Mouse (Mus musculus) MEL (cell line): ENCODE results near the gene Naa35. TPM values are rescaled to one million over a fixed set of nuclear protein-coding genes. Genes with fewer than 3 reads are reported as not detected.

Source experiments
- DNase-seq: peaks from one replicate; pipeline ENCODE4 v3.0.0; 2011; ENCODE audit warnings: low read depth, low spot score
- H3K27ac ChIP-seq: 2 replicates; pipeline ENCODE4 v1.5.1; 2012; ENCODE audit warnings: low read depth, mild to moderate bottlenecking, control low read depth, low read length, moderate library complexity; ENCODE audit not compliant: control insufficient read depth
- H3K27me3 ChIP-seq, 2 experiments: fragments of 150-350 bp in 1 of 2; sonication (generic) in 1 of 2; 2 replicates each; pipeline ENCODE4 v1.6.1; 2012; ENCODE audit warnings: low read length in 2 of 2, mild to moderate bottlenecking in 2 of 2, improper control_type of control experiment in 1 of 2, moderate library complexity in 1 of 2; ENCODE audit not compliant: insufficient read depth in 2 of 2, control insufficient read depth in 1 of 2
- H3K36me3 ChIP-seq, 2 experiments: 2 replicates each; pipeline ENCODE4 v1.6.1; 2012 to 2014; ENCODE audit warnings: low read length in 2 of 2, improper control_type of control experiment in 1 of 2, inconsistent platforms in 1 of 2, mild to moderate bottlenecking in 1 of 2; ENCODE audit not compliant: insufficient read depth in 2 of 2, control insufficient read depth in 1 of 2
- H3K4me1 ChIP-seq, 2 experiments: fragments of 150-350 bp in 1 of 2; sonication (generic) in 1 of 2; 2 replicates each; pipeline ENCODE4 v1.6.1; 2012; ENCODE audit warnings: low read length in 2 of 2, improper control_type of control experiment in 1 of 2, mild to moderate bottlenecking in 1 of 2; ENCODE audit not compliant: insufficient read depth in 2 of 2, control insufficient read depth in 1 of 2
- H3K4me3 ChIP-seq, 2 experiments: fragments of 150-350 bp in 1 of 2; sonication (generic) in 1 of 2; 2 replicates each; pipeline ENCODE4 v1.5.1; 2012; ENCODE audit warnings: low read depth in 2 of 2, low read length in 2 of 2, mild to moderate bottlenecking in 2 of 2, moderate library complexity in 2 of 2, control low read depth in 1 of 2, improper control_type of control experiment in 1 of 2; ENCODE audit not compliant: control insufficient read depth in 1 of 2, insufficient read depth in 1 of 2
- H3K79me2 ChIP-seq: 2 replicates; pipeline ENCODE4 v1.6.1; 2012; ENCODE audit warnings: mild to moderate bottlenecking, low read length, moderate library complexity; ENCODE audit not compliant: control insufficient read depth, poor library complexity, insufficient read depth
- H3K9ac ChIP-seq: 2 replicates; pipeline ENCODE4 v1.6.1; 2012; ENCODE audit warnings: low read depth, mild to moderate bottlenecking, control low read depth, low read length, moderate library complexity; ENCODE audit not compliant: control insufficient read depth, poor library complexity, severe bottlenecking
- H3K9me3 ChIP-seq: fragments of 150-350 bp; sonication (generic); replicated peaks from 2 replicates; pipeline ENCODE4 v1.6.1; 2012; ENCODE audit warnings: mild to moderate bottlenecking, low read length, improper control_type of control experiment, moderate library complexity; ENCODE audit not compliant: insufficient read depth
- BHLHE40 ChIP-seq: IDR thresholded peaks from 2 replicates; pipeline ENCODE4 v1.6.1; 2012; ENCODE audit warnings: low read depth, mild to moderate bottlenecking, inconsistent platforms, low read length, improper control_type of control experiment, borderline replicate concordance
- CTCF ChIP-seq, 3 experiments: IDR thresholded peaks in 2 of 3; conservative IDR thresholded peaks in 1 of 3; 2 replicates each; pipeline ENCODE4 v1.5.1; 2011 to 2012; ENCODE audit warnings: low read length in 3 of 3, low read depth in 2 of 3, mild to moderate bottlenecking in 2 of 3, improper control_type of control experiment in 1 of 3, inconsistent platforms in 1 of 3, mixed read lengths in 1 of 3, moderate library complexity in 1 of 3; ENCODE audit not compliant: control insufficient read depth in 1 of 3, insufficient read depth in 1 of 3, poor library complexity in 1 of 3, severe bottlenecking in 1 of 3
- E2F4 ChIP-seq: IDR thresholded peaks from 2 replicates; pipeline ENCODE4 v1.6.1; 2011; ENCODE audit warnings: low read depth, low read length, improper control_type of control experiment, borderline replicate concordance
- ETS1 ChIP-seq: IDR thresholded peaks from 2 replicates; pipeline ENCODE4 v1.6.1; 2012; ENCODE audit warnings: low read depth, mild to moderate bottlenecking, inconsistent platforms, low read length, improper control_type of control experiment, moderate library complexity
- KAT2A ChIP-seq: conservative IDR thresholded peaks from 2 replicates; pipeline ENCODE4 v1.6.1; 2012; ENCODE audit warnings: low read depth, low read length, improper control_type of control experiment, inconsistent platforms
- MYB ChIP-seq: IDR thresholded peaks from 2 replicates; pipeline ENCODE4 v1.6.1; 2011; ENCODE audit warnings: mild to moderate bottlenecking, low read depth, low read length, improper control_type of control experiment
- POLR2A ChIP-seq, 2 experiments: IDR thresholded peaks; 2 replicates each; pipeline ENCODE4 v1.6.1; 2011 to 2012; ENCODE audit warnings: low read length in 2 of 2, mild to moderate bottlenecking in 2 of 2, control low read depth in 1 of 2, improper control_type of control experiment in 1 of 2, low read depth in 1 of 2, moderate library complexity in 1 of 2; ENCODE audit not compliant: control insufficient read depth in 1 of 2, insufficient read depth in 1 of 2, poor library complexity in 1 of 2
- POLR2AphosphoS5 ChIP-seq: IDR thresholded peaks from 2 replicates; pipeline ENCODE4 v1.6.1; 2012; ENCODE audit warnings: low read depth, borderline replicate concordance, mild to moderate bottlenecking, inconsistent platforms, low read length, moderate library complexity, mixed read lengths
- SIN3A ChIP-seq: IDR thresholded peaks from 2 replicates; pipeline ENCODE4 v1.6.1; 2012; ENCODE audit warnings: low read length, improper control_type of control experiment, inconsistent platforms
- USF2 ChIP-seq, 2 experiments: IDR thresholded peaks; 2 replicates each; pipeline ENCODE4 v1.6.1; 2011 to 2012; ENCODE audit warnings: improper control_type of control experiment in 2 of 2, low read length in 2 of 2, borderline replicate concordance in 1 of 2, inconsistent platforms in 1 of 2, low read depth in 1 of 2, mild to moderate bottlenecking in 1 of 2; ENCODE audit not compliant: insufficient read depth in 1 of 2
- ZKSCAN1 ChIP-seq: IDR thresholded peaks from 2 replicates; pipeline ENCODE4 v1.6.1; 2012; ENCODE audit warnings: low read depth, mild to moderate bottlenecking, inconsistent platforms, low read length, improper control_type of control experiment, moderate library complexity
- ZMIZ1 ChIP-seq: IDR thresholded peaks from 2 replicates; pipeline ENCODE4 v1.6.1; 2012; ENCODE audit warnings: low read depth, mild to moderate bottlenecking, inconsistent platforms, low read length, improper control_type of control experiment, moderate library complexity
- ZNF384 ChIP-seq: IDR thresholded peaks from 2 replicates; pipeline ENCODE4 v1.6.1; 2012; ENCODE audit warnings: low read depth, mild to moderate bottlenecking, inconsistent platforms, low read length, improper control_type of control experiment
- polyA plus RNA-seq, 2 experiments: library from polyadenylated mRNA; stranded (reverse) in 1 of 2; unstranded in 1 of 2; fragments of >175 nt in 1 of 2; fragments of >200 nt in 1 of 2; gene quantifications; 2 replicates each; pipeline versions ENCODE4 v1.2.1 to v1.2.4; 2012; ENCODE audit warnings: low replicate concordance in 2 of 2, low read depth in 1 of 2; ENCODE audit not compliant: insufficient read length in 2 of 2, insufficient read depth in 1 of 2, missing spikeins in 1 of 2
- total RNA-seq: library from RNA; depleted of rRNA; stranded (reverse); fragments of 300-350 nt; gene quantifications from 2 replicates; pipeline ENCODE4 v1.2.3, GENCODE M21; 2012

The Naa35 gene
- total and polyA plus RNA-seq, 3 experiments, result 19.5 to 44.4 TPM; not detected in 1

GRCm38 (mm10) chr13:59584481-59584880 lies 578 bp upstream of the Naa35 start:
- peak overlapping the region; percentile 68 for H3K9ac ChIP-seq
- peaks cover 3 to 16% of the 10 kb centered on the region in 2 experiments; a peak in 3 of 4 replicates for H3K4me1 ChIP-seq
- no peaks in the 10 kb centered on the region for H3K9me3 ChIP-seq
- peak overlapping the region; percentile 56 to 72 for H3K4me3 ChIP-seq
- peak overlapping the region; percentile 88 for H3K27ac ChIP-seq
- peaks cover 19% of the 10 kb centered on the region for H3K79me2 ChIP-seq
- DNase-seq, result peak; percentile 66
- H3K36me3 ChIP-seq, result peaks cover 0 to 20% of the 10 kb centered on the region in 2 experiments; a peak in 2 of 4 replicates
- H3K27me3 ChIP-seq, result no peaks in the 10 kb centered on the region
- TF ChIP-seq ETS1 (no peak), ZMIZ1 (no peak), CTCF (IDR thresholded peaks at IDR 0.05 in 2 of 3, conservative IDR thresholded peaks at IDR 0.05 in 1 of 3; ENCODE audit: control insufficient read depth in 1 of 3, insufficient read depth in 1 of 3, low read depth in 2 of 3, low read length in 3 of 3, poor library complexity in 1 of 3, severe bottlenecking in 1 of 3) (peak in 2 of 3 experiments; percentile 23 to 37; a peak in 2 of 6 replicates)

DNA sequence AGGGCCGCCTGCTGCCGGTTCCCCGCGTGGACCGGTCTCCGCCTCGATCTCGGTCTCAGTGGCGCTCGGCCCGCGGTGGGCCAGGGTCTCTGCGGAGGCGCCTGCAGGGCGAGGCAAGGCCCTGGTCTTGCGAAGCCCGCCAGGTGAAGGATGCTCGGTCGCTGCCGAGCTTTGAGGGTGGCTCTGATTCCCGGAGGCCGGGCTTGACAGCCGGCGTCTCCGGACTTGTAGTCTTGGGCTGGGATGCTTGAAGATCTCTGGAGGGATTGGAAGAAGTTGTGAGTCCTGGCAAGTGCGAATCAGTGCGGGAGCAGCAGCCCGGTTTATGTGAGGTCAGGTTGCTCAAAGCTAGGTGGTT lies 568 bp downstream of the Naa35 start:
- Histone ChIP-seq H3K9ac (peak overlapping the region; percentile 93), H3K27ac (peak overlapping the region; percentile 17; the same call in 1 of the 2 replicates), H3K36me3 (peaks cover 0 to 20% of the 10 kb centered on the region in 2 experiments; a peak in 2 of 4 replicates), H3K79me2 (peaks cover 21% of the 10 kb centered on the region), H3K4me3 (peak overlapping the region; percentile 59 to 95), H3K9me3 (no peaks in the 10 kb centered on the region), H3K27me3 (no peaks in the 10 kb centered on the region), H3K4me1 (peaks cover 3 to 16% of the 10 kb centered on the region in 2 experiments; a peak in 3 of 4 replicates)
- TF ChIP-seq SIN3A (peak; percentile 38; the same call in 1 of the 2 replicates), BHLHE40 (no peak)
- DNase-seq, result peak; percentile 53

- H3K4me1 ChIP-seq, result peaks cover 3 to 16% of the 10 kb centered on the region in 2 experiments; a peak in 3 of 4 replicates
Measured at GRCm38 (mm10) chr13:59587201-59587600, 2.1 kb downstream of the Naa35 start.

More at GRCm38 (mm10) chr13:59587201-59587600, 2.1 kb downstream of the Naa35 start:
- Histone ChIP-seq H3K9ac (no peak overlapping the region), H3K79me2 (peaks cover 21% of the 10 kb centered on the region), H3K9me3 (no peaks in the 10 kb centered on the region), H3K36me3 (peaks cover 0 to 20% of the 10 kb centered on the region in 2 experiments; a peak in 3 of 4 replicates), H3K4me3 (no peak overlapping the region), H3K27ac (no peak overlapping the region), H3K27me3 (no peaks in the 10 kb centered on the region)
- TF ChIP-seq USF2 (IDR thresholded peaks at IDR 0.05; ENCODE audit: borderline replicate concordance in 1 of 2, insufficient read depth in 1 of 2, low read depth in 1 of 2, low read length in 2 of 2) (no peak), KAT2A (no peak), POLR2A (IDR thresholded peaks at IDR 0.05; ENCODE audit: control insufficient read depth in 1 of 2, insufficient read depth in 1 of 2, low read depth in 1 of 2, low read length in 2 of 2, poor library complexity in 1 of 2) (no peak), MYB (no peak), ZKSCAN1 (peak; percentile 90), E2F4 (no peak), ZNF384 (no peak), POLR2AphosphoS5 (no peak)
- DNase-seq, result no peak
